Mouse (Mus musculus): ENCODE data around the gene Gm3250.
"Not testable (repeated sequence)": the region's sequence is repeated elsewhere in the genome, so short reads cannot be mapped to it uniquely, and the experiment has no call there.

Gene Gm3250

GRCm38 (mm10) chr10:77782442-77782841 is at the start of gene Gm3250:
Gm3250 (minus strand) TSS chr10:77782542.
- POLR2A ChIA-PET, CTCF ChIA-PET: not testable (repeated sequence)

GRCm38 (mm10) chr10:77826951-77827350 is 44.6 kb upstream of the Gm3250 start, which contains the start of gene Krtap10-4:
Krtap10-4 (minus strand) TSS chr10:77827095.
- ChIA-PET POLR2A (interaction anchor here in 1 of 4 experiments (0.6 kb wide), 1 partner anchor 32 kb away, joined by 4 read pairs; the partner anchor contains the start of gene Gm9639), CTCF (no interaction called here)

GRCm38 (mm10) chr10:77819203-77819602 is 36.9 kb upstream of the Gm3250 start:
- ChIA-PET CTCF (no interaction called here), POLR2A (no interaction called here)

- ChIA-PET POLR2A (no interaction called here), CTCF (no interaction called here)
Measured at GRCm38 (mm10) chr10:77818523-77818922, 36.2 kb upstream of the Gm3250 start.

- ChIA-PET CTCF (interaction anchor here in 3 of 4 experiments (0.6 to 1.4 kb wide), 10 partner anchors 17 to 249 kb away, joined by 3 to 7 read pairs (median 3); partner anchors contain the start of gene Krtap10-10 (in 1 of the 3)), POLR2A (no interaction called here)
Measured at GRCm38 (mm10) chr10:77815514-77815913, 33.2 kb upstream of the Gm3250 start.

- CTCF ChIA-PET, result interaction anchor here in 2 of 4 experiments (0.7 to 1.3 kb wide), 5 partner anchors 8 to 111 kb away, joined by 3 to 4 read pairs (median 3); no protein-coding TSS in a partner anchor
- POLR2A ChIA-PET, result interaction anchor here in 1 of 4 experiments (0.6 kb wide), 1 partner anchor 130 kb away, joined by 3 read pairs; no protein-coding TSS in a partner anchor
Measured at GRCm38 (mm10) chr10:77814382-77814781, 32.0 kb upstream of the Gm3250 start, which contains the start of gene Gm2696. Gm2696 (plus strand) TSS chr10:77814682.

- ChIA-PET CTCF (no interaction called here), POLR2A (interaction anchor here in 1 of 4 experiments (1.5 kb wide), 1 partner anchor 12 kb away, joined by 3 read pairs; no protein-coding TSS in a partner anchor)
Measured at GRCm38 (mm10) chr10:77811743-77812142, 29.4 kb upstream of the Gm3250 start, which contains the start of gene Gm9507. Gm9507 (minus strand) TSS chr10:77811843.

GRCm38 (mm10) chr10:77804095-77804494 is 21.8 kb upstream of the Gm3250 start:
- ChIA-PET POLR2A (no interaction called here), CTCF (no interaction called here)

- CTCF ChIA-PET, result interaction anchor here in 2 of 4 experiments (0.5 to 0.7 kb wide), 2 partner anchors 9 to 17 kb away, joined by 3 read pairs; no protein-coding TSS in a partner anchor
- POLR2A ChIA-PET, result interaction anchor here in 2 of 4 experiments (0.5 to 1.3 kb wide), 2 partner anchors 217 to 1395 kb away, joined by 3 to 5 read pairs; partner anchors contain the start of gene Pttg1ip (in 1 of the 2)
Measured at GRCm38 (mm10) chr10:77798921-77799508, 16.7 kb upstream of the Gm3250 start, which contains the start of gene Gm19668. Gm19668 (minus strand) TSS chr10:77799133.

GRCm38 (mm10) chr10:77798164-77798920 is 16.0 kb upstream of the Gm3250 start:
- POLR2A ChIA-PET, result not testable (repeated sequence)
- CTCF ChIA-PET, result interaction anchor here in 2 of 4 experiments (0.5 to 0.7 kb wide), 2 partner anchors 9 to 17 kb away, joined by 3 read pairs; no protein-coding TSS in a partner anchor

- CTCF ChIA-PET, result no interaction called here
- POLR2A ChIA-PET, result no interaction called here
Measured at GRCm38 (mm10) chr10:77797677-77798076, 15.3 kb upstream of the Gm3250 start.

GRCm38 (mm10) chr10:77794976-77795375 is 12.6 kb upstream of the Gm3250 start, which contains the start of gene Gm9639:
Gm9639 (minus strand) TSS chr10:77795076.
- ChIA-PET CTCF (interaction anchor here in 2 of 4 experiments (0.6 to 0.8 kb wide), 2 partner anchors 278 to 1449 kb away, joined by 3 to 4 read pairs; no protein-coding TSS in a partner anchor), POLR2A (interaction anchor here in 1 of 4 experiments (0.6 kb wide), 1 partner anchor 32 kb away, joined by 4 read pairs; no protein-coding TSS in a partner anchor)

GRCm38 (mm10) chr10:77788621-77789020 is 6.3 kb upstream of the Gm3250 start:
- CTCF ChIA-PET, result no interaction called here

GRCm38 (mm10) chr10:77787876-77788275 is 5.5 kb upstream of the Gm3250 start, which contains the start of gene Gm7137:
Gm7137 (minus strand) TSS chr10:77788200.
- POLR2A ChIA-PET, CTCF ChIA-PET: not testable (repeated sequence)

More at GRCm38 (mm10) chr10:77788621-77789020, 6.3 kb upstream of the Gm3250 start:
- POLR2A ChIA-PET, result no interaction called here

GRCm38 (mm10) chr10:77783396-77783795 is 1.1 kb upstream of the Gm3250 start:
- POLR2A ChIA-PET, CTCF ChIA-PET: not testable (repeated sequence)

GRCm38 (mm10) chr10:77776844-77777243 is 5.5 kb downstream of the Gm3250 start, which contains the start of gene Gm7138:
Gm7138 (minus strand) TSS chr10:77776944.
- POLR2A ChIA-PET, CTCF ChIA-PET: not testable (repeated sequence)

- POLR2A ChIA-PET, CTCF ChIA-PET: not testable (repeated sequence)
Measured at GRCm38 (mm10) chr10:77772142-77772541, 10.2 kb downstream of the Gm3250 start.

GRCm38 (mm10) chr10:77771225-77771624 is 11.1 kb downstream of the Gm3250 start, which contains the start of gene Gm3238:
Gm3238 (minus strand) TSS chr10:77771325.
- POLR2A ChIA-PET, CTCF ChIA-PET: not testable (repeated sequence)

GRCm38 (mm10) chr10:77769727-77770126 is 12.6 kb downstream of the Gm3250 start:
- ChIA-PET CTCF (no interaction called here), POLR2A (no interaction called here)

- CTCF ChIA-PET, POLR2A ChIA-PET: not testable (repeated sequence)
Measured at GRCm38 (mm10) chr10:77759582-77759981, 22.8 kb downstream of the Gm3250 start, which contains the start of gene Gm3233. Gm3233 (minus strand) TSS chr10:77759682.
